Mouse (Mus musculus) hindbrain, embryonic 10.5 days (tissue): ENCODE measurements around the gene Fbxl21. TPM values are rescaled to one million over a fixed set of nuclear protein-coding genes. Genes with fewer than 3 reads are reported as not detected.

Source experiments
- DNase-seq: peaks from one replicate; pipeline ENCODE4 v3.0.0-alpha.2; 2017; ENCODE audit warnings: low spot score
- H3K27ac ChIP-seq: fragments of 300-500 bp; sonication (generic); 2 replicates; pipeline ENCODE4 v1.5.1; 2016; ENCODE audit warnings: mild to moderate bottlenecking, moderate library complexity
- H3K27me3 ChIP-seq: fragments of 300-500 bp; sonication (generic); 2 replicates; pipeline ENCODE4 v1.6.1; 2016; ENCODE audit warnings: mild to moderate bottlenecking; ENCODE audit not compliant: poor library complexity, insufficient read depth, severe bottlenecking
- H3K36me3 ChIP-seq: fragments of 300-500 bp; sonication (generic); 2 replicates; pipeline ENCODE4 v1.6.1; 2016; ENCODE audit warnings: mild to moderate bottlenecking, moderate library complexity
- H3K4me1 ChIP-seq: fragments of 300-500 bp; sonication (generic); replicated peaks from 2 replicates; pipeline ENCODE4 v1.6.1; 2016; ENCODE audit warnings: mild to moderate bottlenecking
- H3K4me3 ChIP-seq: fragments of 300-500 bp; sonication (generic); 2 replicates; pipeline ENCODE4 v1.5.1; 2016; ENCODE audit warnings: mild to moderate bottlenecking, moderate library complexity
- H3K9me3 ChIP-seq: fragments of 300-500 bp; sonication (generic); 2 replicates; pipeline ENCODE4 v1.6.1; 2016; ENCODE audit warnings: mild to moderate bottlenecking, moderate library complexity
- WGBS: fragments of 180-500 bp; shearing (Covaris S2); methylation state at CpG from one replicate; pipeline ENCODE4 v1.1.7; 2016; 5-methylcytosine and 5-hydroxymethylcytosine counted together
- polyA plus RNA-seq: library from polyadenylated mRNA; unstranded; fragments of >200 nt; fragmentation: Nextera tagmentation; extraction: Ambion mirVana; gene quantifications from 2 replicates; pipeline ENCODE4 v1.2.1, GENCODE M21; 2016

Gene Fbxl21
- 1.4 and 3.2 TPM in 2 replicates for polyA plus RNA-seq

DNA sequence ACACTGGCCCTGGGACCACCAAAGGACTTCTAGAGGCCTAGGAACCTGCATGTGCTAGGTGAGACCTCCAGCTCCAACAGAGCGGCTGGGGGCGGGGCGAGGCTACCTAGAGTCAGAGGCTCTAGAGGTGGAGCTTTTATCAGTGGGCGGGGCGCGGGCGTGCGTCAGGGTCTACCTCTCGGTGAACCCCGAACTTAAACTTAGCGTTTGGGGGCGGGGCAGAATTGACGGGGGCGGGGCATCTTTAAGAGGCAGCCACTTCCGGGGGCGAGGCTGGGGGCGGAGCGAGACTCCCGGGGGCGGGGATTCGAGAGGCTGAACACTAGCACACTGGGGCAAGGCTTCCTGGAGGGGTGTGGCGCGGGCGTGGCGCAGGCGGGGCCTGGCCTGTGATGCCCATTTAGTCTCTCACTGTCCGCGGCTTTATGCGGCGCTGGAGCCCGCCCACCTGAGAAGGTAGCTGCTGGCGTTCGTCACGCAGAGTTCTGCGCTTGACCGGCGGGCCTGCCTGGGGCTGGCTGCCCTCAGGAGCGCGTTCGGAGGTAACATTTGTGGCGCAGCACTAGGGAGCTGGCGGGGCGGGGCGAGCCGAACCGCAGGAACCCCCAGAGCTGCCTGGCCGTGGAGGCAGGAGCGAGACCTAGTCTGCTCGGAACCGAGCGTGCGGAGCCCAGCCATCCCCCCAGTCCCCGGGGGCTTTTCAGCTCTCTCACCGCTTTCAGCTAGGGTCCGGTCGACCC, at the start of gene Fbxl21:
Fbxl21 (plus strand) TSS at position 392 of the 740 bp plus-strand sequence.
- Histone ChIP-seq H3K4me3 (peak within 1 kb of the TSS; percentile 79), H3K4me1 (peaks cover 8% of the 10 kb centered on the region; the same call in 1 of the 2 replicates), H3K27me3 (no peaks in the 10 kb centered on the region), H3K36me3 (no peaks in the 10 kb centered on the region), H3K27ac (peak within 1 kb of the TSS; percentile 71), H3K9me3 (no peaks in the 10 kb centered on the region)
- under 1% methylated on average over 56 of the region's 56 CpGs for WGBS
- DNase-seq: peak; percentile 94

DNA sequence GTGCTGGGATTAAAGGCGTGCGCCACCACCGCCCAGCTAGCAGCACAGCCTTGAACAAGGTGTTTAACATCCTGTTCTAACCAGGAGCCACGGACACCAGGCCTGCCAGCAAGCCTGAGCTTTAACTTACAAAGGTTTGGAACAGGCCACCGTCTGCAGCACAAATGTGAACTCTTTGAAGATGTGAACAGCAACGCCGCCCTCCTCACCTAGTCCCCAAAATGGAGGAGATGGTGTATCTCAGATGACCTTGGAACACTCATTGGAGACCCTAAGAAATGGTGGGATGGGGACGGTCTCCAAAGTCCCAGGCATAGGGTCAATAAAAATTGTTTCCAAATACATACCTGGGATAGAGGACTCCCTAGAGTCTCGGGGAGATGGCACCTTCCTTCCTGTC, 49.6 kb upstream of the Fbxl21 start:
- H3K9me3 ChIP-seq: no peaks in the 10 kb centered on the region
- 93% methylated on average over 9 of the region's 9 CpGs for WGBS
- no peak overlapping the region for H3K27ac ChIP-seq
- H3K4me3 ChIP-seq: no peak overlapping the region
- no peaks in the 10 kb centered on the region for H3K36me3 ChIP-seq
- peaks cover 21% of the 10 kb centered on the region for H3K4me1 ChIP-seq
- H3K27me3 ChIP-seq: peaks cover 4% of the 10 kb centered on the region
- DNase-seq: no peak

DNA sequence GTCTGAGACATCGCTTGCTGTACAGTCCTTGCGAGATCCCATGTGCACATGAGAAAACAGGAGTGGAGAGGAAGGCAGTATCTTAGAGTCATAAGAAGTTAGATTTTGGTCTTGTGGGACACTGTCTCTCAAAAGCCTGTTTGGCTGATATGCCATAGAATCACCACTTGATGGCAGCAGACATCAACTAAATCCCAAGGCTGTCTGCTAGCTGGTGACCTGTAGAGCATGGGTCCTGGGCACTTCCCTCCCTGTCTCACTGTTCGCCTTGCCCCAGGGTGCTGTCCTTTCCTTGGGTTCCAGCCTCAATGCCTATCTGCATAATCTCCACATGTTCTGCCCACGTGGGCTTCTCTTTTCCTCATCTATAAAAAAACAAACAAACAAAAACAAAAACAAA, 46.9 kb upstream of the Fbxl21 start:
- peak; percentile 47 for DNase-seq
- H3K27ac ChIP-seq: no peak overlapping the region
- peaks cover 21% of the 10 kb centered on the region for H3K4me1 ChIP-seq
- H3K36me3 ChIP-seq: no peaks in the 10 kb centered on the region
- no peak overlapping the region for H3K4me3 ChIP-seq
- H3K9me3 ChIP-seq: no peaks in the 10 kb centered on the region
- H3K27me3 ChIP-seq: peaks cover 4% of the 10 kb centered on the region
- 39% methylated on average over 4 of the region's 4 CpGs for WGBS

DNA sequence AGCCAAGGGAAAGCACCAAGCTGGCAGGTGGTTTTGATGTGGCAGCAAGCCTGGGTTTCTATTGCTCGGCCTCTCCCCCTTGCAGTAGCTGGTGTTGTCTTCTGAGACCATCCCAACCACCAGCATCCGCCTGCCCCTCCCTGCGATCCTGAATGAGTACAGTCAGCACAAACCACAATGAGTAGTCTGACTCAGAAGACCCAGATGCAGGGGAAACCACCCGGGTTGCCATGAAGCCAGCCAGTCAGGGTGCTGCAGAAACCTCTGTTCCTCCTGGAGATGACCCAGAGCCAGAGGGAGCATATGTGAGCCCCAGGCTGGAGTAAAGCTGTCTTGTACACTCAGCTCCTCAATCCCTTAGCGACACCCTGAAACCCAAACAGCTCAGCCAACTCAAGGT, 45.5 kb upstream of the Fbxl21 start:
- no peak overlapping the region; the same call in 1 of the 2 replicates for H3K27ac ChIP-seq
- no peak overlapping the region for H3K4me3 ChIP-seq
- H3K9me3 ChIP-seq: no peaks in the 10 kb centered on the region
- H3K27me3 ChIP-seq: 0 out of 2 replicates have a peak, but pooled peaks cover 4% of the 10 kb centered on the region
- H3K36me3 ChIP-seq: no peaks in the 10 kb centered on the region
- no peak for DNase-seq
- WGBS: 76% methylated on average over 5 of the region's 5 CpGs
- H3K4me1 ChIP-seq: peaks cover 15% of the 10 kb centered on the region

DNA sequence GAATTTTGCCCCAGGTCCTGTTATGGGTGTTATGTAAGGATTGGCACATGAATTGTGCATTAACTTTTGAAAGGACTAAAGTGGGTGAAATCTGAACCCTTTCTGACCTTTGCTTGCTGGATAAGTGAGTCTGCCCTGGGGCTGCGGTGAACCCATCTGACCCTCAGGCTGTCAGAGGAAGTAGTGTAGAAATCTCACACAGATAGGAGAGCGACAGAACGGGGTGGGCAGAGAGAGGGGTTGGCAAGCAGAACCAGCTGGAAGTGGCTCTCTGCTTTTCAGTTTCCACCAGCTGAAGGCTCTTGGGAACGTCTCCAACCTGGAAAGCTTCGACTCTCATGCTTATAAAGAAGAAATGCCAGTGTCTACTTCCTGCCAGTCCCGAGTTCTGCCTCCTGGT, 45.0 kb upstream of the Fbxl21 start:
- peaks cover 15% of the 10 kb centered on the region for H3K4me1 ChIP-seq
- no peak overlapping the region for H3K4me3 ChIP-seq
- 0 out of 2 replicates have a peak, but pooled peaks cover 4% of the 10 kb centered on the region for H3K27me3 ChIP-seq
- no peaks in the 10 kb centered on the region for H3K9me3 ChIP-seq
- 58% methylated on average over 6 of the region's 6 CpGs for WGBS
- no peak for DNase-seq
- H3K27ac ChIP-seq: no peak overlapping the region
- H3K36me3 ChIP-seq: no peaks in the 10 kb centered on the region

DNA sequence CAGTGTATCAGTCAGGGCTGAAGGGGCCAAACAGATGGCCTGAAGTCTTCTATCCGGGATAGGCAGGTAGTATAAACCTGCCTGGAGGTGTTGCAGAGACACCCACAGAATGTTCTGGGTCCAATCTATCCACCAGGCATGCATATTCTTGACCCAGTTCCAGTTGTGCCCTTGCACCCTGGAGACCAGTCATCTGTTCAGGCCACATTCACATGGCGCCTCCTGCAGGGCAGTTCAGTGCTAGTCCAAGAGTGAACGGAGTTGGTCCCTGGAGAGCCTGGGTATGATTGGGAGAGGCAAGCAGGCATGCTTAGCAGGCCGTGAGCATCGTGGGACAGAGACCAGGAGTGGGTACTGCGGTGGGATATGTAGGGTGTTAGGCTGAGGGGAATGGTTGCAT, 44.2 kb upstream of the Fbxl21 start:
- 78% methylated on average over 6 of the region's 6 CpGs for WGBS
- DNase-seq: no peak
- no peaks in the 10 kb centered on the region for H3K36me3 ChIP-seq
- peaks cover 15% of the 10 kb centered on the region for H3K4me1 ChIP-seq
- H3K27ac ChIP-seq: no peak overlapping the region
- H3K9me3 ChIP-seq: no peaks in the 10 kb centered on the region
- no peak overlapping the region for H3K4me3 ChIP-seq
- H3K27me3 ChIP-seq: 0 out of 2 replicates have a peak, but pooled peaks cover 4% of the 10 kb centered on the region

DNA sequence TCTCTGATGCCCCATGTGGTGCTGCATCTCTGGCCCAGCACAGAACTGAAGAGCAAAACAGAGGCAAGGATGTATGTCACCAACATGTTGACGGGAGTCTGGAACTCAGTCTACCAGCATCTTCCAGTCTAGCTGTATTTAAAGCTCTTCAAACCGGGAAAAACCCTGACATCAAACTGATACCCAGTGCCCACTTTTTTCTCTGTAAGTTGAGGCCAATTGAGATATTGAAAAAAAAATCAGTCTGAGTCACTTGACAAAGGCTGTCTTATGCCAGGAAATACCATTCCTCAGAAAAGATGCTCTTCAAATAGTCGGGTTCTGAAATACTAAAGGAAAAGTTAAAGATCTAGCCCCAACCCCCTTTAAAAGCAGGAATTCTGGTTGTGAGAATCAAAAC, 40.1 kb upstream of the Fbxl21 start, which contains the start of gene Il9:
Il9 (minus strand) TSS at position 101 of the 400 bp plus-strand sequence.
- no peak for DNase-seq
- Histone ChIP-seq H3K4me3 (no peak within 1 kb of the TSS), H3K27me3 (no peaks in the 10 kb centered on the region), H3K27ac (no peak within 1 kb of the TSS), H3K36me3 (no peaks in the 10 kb centered on the region), H3K9me3 (no peaks in the 10 kb centered on the region), H3K4me1 (peaks cover 4% of the 10 kb centered on the region)
- 85% methylated on average over 3 of the region's 3 CpGs for WGBS

DNA sequence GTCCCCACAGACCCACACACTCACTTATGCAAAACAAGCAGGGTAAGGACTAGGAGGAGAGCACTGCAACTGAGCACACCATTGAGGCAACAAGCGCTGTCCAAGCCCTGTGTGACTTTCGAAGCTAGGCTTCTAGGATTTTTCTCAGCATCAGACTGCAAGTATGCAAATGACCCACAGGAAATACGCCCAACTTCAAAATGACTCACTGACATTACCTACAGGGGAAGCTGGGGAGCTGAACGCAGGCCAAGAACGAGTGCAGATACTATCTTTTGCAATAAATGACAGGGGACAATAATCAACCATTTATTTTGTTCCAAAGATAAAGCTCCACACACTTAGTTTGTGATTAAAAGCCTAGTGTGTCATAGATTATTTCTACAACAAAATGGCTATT, 34.3 kb upstream of the Fbxl21 start:
- Histone ChIP-seq H3K27ac (no peak overlapping the region), H3K4me3 (no peak overlapping the region), H3K9me3 (0 out of 2 replicates have a peak, but pooled peaks cover 2% of the 10 kb centered on the region), H3K36me3 (no peaks in the 10 kb centered on the region), H3K27me3 (no peaks in the 10 kb centered on the region), H3K4me1 (no peaks in the 10 kb centered on the region)
- DNase-seq: no peak
- WGBS: 78% methylated on average over 5 of the region's 5 CpGs

DNA sequence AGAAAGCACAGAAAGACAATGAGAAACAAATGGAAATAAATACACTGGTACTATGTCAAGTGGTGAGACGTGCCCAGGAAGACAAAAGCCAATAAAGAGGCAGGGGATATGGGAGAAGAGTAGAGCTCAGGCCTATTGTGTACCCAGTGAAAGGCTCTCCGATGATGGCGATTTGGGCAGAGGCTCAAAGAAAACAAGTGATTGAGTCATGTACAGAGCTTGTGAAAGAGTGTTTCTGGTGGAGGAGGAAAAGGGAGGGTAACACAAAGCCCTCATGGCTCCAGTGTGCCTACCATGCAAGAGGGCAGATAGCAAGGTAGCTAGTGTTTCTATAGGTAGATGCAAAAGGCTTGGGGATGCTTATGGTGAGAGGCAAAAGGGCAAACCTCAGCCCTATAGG, 27.8 kb upstream of the Fbxl21 start:
- 49% methylated on average over 3 of the region's 3 CpGs for WGBS
- no peak overlapping the region for H3K4me3 ChIP-seq
- no peaks in the 10 kb centered on the region for H3K36me3 ChIP-seq
- no peaks in the 10 kb centered on the region for H3K4me1 ChIP-seq
- no peaks in the 10 kb centered on the region for H3K27me3 ChIP-seq
- H3K27ac ChIP-seq: no peak overlapping the region
- H3K9me3 ChIP-seq: 0 out of 2 replicates have a peak, but pooled peaks cover 2% of the 10 kb centered on the region
- DNase-seq: no peak

DNA sequence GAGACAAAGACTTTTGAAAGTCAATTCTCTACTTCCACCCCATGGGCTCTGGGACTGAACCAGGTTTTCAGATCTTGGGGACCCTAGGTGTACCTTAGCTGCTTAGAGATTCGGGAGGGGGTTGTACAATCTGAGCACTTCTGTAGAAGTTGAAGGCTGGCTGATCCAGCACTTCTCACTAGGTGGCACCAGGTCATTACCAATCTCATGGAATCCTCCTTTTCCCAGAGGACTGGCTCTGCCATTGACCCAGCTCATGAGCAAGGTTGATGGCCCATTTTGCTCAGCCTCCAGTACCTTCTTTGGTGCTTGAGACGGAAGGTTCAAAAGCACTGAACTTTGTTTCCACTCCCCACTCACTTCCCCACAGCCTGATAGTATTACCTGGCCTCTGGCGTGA, 22.1 kb upstream of the Fbxl21 start:
- 73% methylated on average over 3 of the region's 3 CpGs for WGBS
- Histone ChIP-seq H3K27me3 (no peaks in the 10 kb centered on the region), H3K4me3 (no peak overlapping the region), H3K36me3 (no peaks in the 10 kb centered on the region), H3K9me3 (no peaks in the 10 kb centered on the region), H3K4me1 (no peaks in the 10 kb centered on the region), H3K27ac (no peak overlapping the region)
- DNase-seq: no peak

DNA sequence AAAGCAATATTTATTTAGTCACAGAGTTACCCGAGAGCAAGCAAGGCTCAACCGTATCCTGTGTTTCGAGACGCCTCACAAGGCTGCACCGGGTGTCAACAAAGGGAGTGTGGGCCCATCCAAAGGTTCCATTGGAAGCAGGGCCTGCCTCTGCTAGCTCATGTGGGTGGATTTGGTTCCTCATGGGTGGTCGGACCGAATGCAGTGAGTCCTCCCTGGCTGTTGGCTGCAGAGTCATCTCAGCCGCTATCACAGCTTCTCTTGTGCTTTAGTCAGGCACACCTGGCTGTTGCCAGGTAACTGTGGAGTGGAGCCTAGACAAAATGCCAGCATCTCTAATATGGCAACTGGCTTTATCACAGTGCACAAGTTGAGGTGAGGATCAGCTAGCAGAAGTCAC, 21.6 kb upstream of the Fbxl21 start:
- DNase-seq: no peak
- 86% methylated on average over 8 of the region's 8 CpGs for WGBS
- Histone ChIP-seq H3K4me1 (no peaks in the 10 kb centered on the region), H3K27me3 (no peaks in the 10 kb centered on the region), H3K36me3 (no peaks in the 10 kb centered on the region), H3K4me3 (no peak overlapping the region), H3K27ac (no peak overlapping the region), H3K9me3 (no peaks in the 10 kb centered on the region)

DNA sequence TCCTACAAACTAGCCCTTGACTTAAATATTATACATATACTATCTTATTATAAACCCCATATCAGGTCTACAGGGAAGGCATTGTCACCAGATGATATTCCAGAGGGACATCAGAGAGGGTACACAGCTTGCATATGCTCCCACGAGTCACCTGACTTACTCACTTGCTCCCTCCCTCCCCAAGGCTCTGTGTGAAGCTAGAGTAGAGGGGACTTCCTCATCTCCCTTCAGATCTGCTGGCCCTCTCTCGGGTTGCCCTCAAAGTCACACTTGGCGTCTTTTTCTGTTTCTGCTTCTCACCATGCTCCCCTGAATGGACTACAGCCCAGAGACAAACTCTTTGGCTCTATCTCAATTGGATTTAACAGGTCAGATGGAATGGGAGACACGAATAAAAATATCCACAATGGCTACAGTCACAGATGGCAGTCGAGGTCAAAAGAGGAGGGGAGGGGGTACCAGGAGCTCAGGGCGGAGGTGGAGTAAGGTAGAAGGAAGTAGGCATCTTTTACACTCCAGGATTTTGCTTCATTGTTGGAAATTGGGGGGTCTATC, 20.3 kb upstream of the Fbxl21 start:
- no peak overlapping the region for H3K4me3 ChIP-seq
- DNase-seq: no peak
- 76% methylated on average over 6 of the region's 6 CpGs for WGBS
- no peaks in the 10 kb centered on the region for H3K9me3 ChIP-seq
- no peaks in the 10 kb centered on the region for H3K4me1 ChIP-seq
- no peak overlapping the region for H3K27ac ChIP-seq
- no peaks in the 10 kb centered on the region for H3K36me3 ChIP-seq
- H3K27me3 ChIP-seq: no peaks in the 10 kb centered on the region

DNA sequence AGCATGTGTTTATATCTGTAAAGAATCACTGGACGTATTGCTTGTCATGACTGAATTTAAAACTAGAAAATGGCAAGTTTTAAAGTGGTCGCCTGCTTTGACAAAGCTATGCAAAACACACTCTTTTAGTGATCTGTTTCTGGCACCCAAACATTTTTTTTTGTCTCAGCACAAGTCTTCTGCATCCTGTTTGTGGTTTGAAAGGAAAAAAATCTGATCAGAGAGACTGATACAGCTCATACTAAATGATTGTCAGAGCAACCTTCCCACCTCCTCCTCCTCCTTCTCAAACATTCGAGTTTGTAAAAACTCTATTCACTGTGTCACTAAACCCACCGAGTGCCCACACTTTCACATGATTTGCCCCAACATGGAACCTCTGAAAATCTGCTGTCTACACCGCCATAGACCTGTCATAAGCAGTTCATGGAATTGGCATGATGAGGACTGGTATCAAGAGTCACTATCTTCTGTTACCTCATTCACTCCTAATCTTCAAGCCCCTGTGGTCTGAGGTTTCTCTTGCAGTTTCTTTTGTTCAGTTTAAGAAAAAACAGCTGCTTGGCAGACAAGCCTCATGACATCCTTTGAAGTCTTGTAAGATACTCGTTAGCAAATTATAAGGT, 15.3 kb upstream of the Fbxl21 start:
- no peak overlapping the region for H3K4me3 ChIP-seq
- DNase-seq: no peak
- H3K4me1 ChIP-seq: no peaks in the 10 kb centered on the region
- H3K9me3 ChIP-seq: no peaks in the 10 kb centered on the region
- WGBS: 86% methylated on average over 6 of the region's 6 CpGs
- H3K27ac ChIP-seq: no peak overlapping the region
- no peaks in the 10 kb centered on the region for H3K27me3 ChIP-seq
- no peaks in the 10 kb centered on the region for H3K36me3 ChIP-seq
